Mouse (Mus musculus) adrenal gland, postnatal 25 days (tissue): ENCODE measurements around the gene Gpcpd1. TPM values are rescaled to one million over a fixed set of nuclear protein-coding genes. Genes with fewer than 3 reads are reported as not detected.

Experiments
- DNase-seq: peaks from one replicate; pipeline ENCODE4 v3.0.0; 2021; ENCODE audit warnings: mixed read lengths
- total RNA-seq: library from RNA; stranded (reverse); gene quantifications from 2 replicates; pipeline ENCODE4 v1.2.3, GENCODE M21; 2021

Gene Gpcpd1
- total RNA-seq, 1 experiment from 2014 or later = 57.3 TPM

DNA sequence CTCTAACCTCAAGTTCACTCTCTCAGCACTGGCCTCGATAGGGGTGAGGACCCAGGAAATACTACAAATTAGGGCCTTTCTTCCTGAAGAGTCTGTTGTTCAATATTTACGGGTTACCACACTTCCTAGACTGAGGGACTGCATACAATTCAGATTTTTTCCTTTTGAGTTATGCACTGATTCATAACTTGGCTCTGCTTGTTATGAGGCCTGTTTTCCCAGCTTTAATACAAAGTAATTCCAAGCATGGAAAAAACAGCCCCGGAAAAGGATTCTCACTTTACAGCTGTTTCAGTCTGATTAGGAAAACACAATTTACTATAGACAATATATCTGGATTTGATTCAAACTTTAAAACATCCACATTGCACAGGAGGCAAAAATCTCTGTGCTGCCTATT lies 1.5 kb downstream of the Gpcpd1 start:
- no peak for DNase-seq

DNA sequence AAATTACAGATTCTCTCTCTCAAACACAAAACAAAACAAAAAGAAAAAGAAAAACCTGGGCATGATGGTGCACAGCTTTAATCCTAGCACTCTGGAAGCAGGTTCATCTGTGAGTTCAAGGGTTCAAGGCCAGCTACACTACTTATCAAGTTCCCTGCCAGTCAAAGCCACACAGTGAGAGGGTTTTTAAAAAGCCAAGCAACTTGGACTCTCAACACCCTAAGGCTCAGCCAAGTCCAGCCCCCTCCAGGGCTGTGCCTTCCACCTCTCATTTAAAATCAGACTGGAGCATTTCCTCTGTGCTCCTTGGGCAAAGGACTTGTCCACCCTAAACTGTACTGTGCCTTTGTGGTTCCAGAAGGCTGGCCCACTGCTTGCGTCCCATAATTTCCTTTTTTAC lies 3.3 kb downstream of the Gpcpd1 start:
- no peak for DNase-seq

DNA sequence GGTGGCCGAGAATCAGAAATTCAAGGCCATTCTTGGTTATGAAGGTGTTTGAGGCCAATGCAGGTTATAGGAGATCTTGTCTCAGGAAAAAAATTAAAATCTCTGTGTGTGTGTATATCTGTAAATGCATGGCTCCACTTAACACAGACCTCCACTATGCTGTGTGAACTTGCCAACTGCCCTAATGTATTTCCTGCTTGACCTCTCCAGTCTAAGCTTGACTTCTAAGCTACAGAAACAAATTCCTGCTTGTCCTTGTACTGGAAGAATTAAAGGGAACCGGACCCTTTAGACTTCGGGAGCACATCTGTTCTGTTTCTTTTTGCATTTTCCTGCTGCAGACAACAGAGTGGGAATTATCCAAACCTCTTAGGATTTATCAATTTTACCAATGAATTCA lies 4.4 kb downstream of the Gpcpd1 start:
- DNase-seq = no peak

DNA sequence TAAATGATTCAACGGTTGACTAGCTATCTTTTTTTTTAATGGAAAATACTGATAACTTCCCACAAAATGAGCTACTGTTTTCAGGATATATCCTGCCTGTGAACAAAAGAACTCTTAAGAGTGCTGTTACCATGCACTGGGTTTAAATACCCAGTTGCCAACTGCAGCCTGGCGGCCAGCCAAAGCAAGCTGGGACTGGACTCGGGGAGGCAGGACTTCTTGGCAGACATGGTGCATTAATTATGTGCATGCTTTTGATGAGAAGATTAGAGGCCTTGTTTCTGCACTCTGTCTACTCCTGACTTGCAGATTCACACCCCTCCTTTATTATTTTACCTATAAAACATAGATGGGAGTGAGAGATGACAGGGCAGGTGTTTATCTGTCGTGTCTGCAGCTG lies 5.3 kb downstream of the Gpcpd1 start:
- peak; percentile 90 for DNase-seq

DNA sequence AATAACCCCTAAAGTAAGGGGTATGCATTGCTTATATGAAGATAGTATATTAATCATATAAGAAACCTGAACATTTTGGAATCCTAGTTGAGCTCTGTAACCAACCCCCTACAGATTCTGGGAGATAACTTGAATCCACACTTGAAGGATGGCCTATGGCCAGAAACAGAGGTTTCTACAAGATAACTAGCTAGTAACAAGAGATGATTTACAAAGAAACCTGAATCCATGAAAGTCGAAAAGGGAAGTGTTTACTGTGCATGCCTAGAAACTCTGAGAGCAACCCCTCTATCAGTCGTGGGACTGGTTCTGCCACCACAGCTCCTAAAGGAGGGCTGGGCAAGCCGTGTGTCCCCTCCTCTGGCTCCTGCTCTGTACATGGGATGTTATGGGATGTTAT lies 7.8 kb downstream of the Gpcpd1 start:
- DNase-seq = no peak

DNA sequence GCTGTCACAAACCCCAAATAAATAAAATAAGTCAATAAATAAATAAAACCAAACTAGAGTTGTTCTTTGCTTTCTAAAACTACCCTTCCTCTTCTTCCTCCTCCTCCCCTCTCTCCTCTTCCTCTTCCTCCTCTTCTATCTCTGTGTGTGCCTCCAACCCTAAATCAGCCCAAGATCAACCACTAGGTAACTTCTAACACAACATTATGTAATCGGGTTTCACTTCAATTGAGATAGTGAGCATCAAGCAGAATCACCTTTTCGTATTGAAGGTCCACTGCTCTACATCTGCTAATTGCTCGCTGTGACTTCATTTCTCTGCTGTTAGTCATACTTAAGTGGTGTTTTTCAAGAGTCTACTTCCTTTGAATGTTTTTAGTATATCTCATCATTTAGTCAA lies 8.8 kb downstream of the Gpcpd1 start:
- DNase-seq = no peak

DNA sequence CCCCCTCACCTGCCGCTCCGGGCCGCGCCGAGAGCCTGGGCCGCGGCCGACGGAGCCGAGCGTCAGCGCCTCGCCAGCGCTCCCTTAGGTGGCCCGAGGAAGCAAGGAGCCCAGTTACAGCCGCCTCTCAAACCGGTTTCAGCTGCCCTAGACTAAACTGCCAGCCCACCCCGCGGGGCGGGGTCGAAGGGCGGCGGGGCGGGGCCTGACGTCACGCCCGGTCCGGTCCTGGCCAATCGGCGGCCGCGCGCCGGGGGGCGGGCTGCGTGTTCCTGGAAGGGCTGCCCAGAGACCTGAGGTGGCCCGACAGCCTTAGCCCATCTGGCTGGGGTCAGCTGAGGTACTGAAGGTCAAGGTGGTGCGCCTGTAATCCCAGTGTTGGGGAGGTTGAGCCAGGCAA lies 9.5 kb downstream of the Gpcpd1 start:
- DNase-seq = peak; percentile 97

DNA sequence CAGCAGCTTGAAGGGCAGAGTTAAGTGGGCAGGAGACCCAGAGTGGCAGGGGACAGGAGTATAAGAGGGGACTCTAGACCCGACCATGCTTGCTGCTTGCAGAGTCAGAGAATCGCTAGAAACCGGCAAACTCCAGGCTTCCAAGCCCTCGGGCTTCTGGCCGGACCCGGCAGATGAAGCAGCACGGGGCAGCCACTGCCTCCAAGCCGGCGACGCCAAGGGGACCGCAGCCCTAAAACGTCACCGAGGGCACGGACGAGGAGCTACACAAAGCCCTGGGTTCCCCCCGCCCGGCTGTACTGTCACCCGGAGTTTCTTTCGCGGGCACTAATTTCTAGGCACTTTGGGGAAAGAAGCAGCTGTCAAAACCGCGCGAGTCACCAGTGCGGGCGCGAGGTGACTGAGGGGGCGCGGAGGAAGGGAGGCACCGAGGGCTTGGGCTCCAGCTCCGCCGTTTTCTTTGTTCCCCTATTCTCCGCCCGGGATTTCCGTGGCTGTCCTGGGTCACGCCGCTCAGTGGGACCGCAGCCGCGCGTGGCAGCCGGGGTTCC lies 10.0 kb downstream of the Gpcpd1 start:
- DNase-seq = peak; percentile 60

DNA sequence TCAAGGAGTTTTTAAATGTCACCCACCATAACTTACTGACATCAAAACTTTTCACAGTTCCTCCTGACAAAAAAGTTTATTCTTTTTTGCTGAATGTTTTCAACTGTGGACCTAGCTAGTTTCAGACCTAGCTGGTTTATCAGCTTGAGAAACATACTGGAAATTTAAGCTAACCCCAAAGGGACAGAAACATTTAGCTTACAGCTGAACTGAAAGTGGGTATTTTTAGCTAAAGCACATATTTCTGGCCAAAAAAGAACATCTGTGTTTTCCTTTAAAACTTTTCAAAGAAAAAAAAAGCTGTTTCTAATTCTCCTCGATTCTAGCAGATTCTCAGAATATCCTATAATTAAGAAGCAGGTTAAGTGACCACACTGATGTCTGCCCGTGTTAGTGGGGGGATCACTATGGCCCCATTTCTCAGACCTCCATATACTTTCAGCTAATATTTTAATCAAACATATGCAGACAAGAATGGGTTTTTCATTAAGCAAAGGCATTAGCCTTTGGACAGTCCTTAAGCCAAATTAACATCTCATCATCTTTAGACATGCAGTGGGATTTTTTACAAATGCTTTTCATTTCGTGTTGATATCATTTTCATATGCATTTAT lies 10.9 kb downstream of the Gpcpd1 start:
- no peak for DNase-seq

DNA sequence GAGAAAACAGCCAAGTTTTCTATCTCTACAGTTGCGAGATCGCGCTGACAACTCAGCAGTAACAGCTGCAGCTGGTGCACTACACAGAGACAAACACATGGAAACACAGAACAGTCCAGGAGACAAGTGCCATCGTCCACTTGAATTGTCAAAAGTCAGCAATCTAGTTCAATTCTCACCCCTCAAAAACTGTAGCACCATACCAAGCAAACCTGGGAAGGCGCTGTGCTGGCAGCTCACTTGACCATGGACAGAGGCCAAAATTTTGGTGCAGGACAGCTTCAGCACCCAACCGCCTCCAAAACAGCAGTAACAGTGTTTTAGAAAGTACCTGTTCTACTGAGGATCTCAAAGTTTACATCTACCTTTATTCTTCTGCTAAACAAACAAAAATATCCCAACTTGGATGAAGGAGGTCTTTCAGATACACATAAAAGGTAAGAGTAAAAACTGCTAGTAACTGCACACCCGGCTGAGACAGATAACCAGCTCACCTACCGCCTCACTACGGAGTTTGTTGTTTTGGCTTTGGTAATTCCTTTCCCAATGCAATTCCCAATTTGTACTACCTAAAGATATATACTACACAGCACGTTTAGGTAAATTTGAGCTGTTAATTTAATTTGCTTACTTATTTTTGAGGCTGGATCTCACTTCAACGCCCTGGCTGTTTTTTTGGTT lies 11.6 kb downstream of the Gpcpd1 start:
- DNase-seq = peak; percentile 51

DNA sequence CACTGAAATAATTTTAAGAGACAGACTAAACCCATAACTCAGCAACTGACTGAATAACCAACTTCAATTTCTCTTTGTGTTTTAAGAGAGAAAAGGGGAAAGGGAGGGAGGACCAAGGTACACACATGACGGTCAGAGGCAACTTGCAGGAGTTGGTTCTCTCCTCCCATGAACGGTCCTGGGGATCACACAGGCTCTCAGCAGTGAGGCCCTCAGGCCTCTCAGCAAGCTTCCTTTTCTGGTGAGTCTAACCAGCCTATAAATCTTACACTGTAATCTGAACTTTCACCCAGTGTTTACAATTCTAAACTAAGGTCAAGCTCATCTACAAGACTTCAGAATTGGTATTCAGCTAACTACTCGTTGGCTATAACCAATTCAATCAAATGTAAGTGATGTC lies 12.3 kb downstream of the Gpcpd1 start:
- DNase-seq = no peak

DNA sequence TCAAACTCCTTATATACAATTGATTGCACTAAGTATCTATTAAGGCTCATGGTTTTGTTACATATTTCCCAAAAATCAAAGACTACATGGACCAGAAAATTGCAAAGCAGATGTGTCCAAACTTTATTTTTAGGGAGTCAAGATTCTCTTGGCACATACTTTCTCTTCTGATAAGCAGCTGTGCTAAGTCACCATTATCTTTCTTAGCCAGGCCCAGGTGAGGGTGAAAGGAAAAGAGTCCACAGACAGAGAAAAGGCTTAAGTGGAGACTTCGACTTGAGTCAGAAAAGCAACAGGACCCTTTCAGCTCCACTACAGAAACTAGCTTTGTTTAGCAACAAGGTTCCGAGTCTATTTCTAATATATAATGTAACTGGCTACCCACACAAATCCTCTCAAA lies 14.2 kb downstream of the Gpcpd1 start:
- DNase-seq = no peak

DNA sequence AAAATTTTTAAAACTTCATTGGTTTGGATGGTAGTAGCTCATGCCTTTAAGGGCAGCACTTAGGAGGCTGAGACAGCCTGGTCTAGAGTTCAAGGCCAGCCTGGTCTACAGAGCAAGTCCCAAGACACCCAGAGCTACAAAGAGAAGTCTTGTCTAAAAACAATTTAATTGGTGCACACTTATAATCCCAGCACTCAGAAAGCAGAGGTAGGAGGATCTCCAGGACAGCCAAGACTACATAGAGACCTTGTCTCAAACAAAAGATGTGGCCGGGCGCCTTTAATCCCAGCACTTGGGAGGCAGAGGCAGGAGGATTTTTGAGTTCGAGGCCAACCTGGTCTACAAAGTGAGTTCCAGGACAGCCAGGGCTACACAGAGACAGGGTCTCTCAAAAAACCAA lies 14.9 kb downstream of the Gpcpd1 start:
- DNase-seq = no peak

DNA sequence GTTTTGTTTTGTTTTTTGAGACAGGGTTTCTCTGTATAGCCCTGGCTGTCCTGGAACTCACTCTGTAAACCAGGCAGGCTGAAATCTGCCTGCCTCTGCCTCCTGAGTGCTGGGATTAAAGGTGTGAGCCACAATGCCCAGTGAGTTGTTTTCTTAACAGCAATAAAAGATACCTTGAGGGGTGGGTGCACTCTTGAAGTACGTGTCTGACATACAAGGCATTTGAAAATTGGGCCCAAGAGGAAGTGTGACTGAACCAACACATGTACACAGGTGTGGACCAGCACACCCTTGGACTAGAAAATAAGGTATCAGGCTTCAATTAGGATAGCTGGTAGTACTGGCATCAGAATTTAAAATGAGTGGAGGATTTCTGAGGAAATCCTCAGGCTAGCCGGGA lies 16.2 kb downstream of the Gpcpd1 start:
- DNase-seq = no peak

DNA sequence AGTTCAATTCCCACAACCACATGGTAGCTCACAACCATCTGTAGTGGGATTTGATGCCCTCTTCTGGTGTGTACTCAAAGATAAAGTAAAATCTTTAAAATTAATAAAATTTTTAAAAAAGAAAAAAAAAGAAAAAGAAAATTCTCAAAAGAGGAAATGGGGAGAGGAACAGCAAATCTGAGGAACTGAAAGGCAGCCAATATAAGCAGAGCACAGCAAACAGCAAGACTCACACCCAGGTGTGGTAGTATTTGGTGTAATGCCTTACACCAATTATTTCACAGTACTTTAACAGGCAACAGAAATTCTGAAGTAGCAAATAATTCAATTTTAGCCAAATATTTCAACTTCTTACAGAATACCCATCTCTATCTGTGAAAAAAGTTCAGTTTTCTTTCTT lies 16.7 kb downstream of the Gpcpd1 start:
- DNase-seq = no peak

DNA sequence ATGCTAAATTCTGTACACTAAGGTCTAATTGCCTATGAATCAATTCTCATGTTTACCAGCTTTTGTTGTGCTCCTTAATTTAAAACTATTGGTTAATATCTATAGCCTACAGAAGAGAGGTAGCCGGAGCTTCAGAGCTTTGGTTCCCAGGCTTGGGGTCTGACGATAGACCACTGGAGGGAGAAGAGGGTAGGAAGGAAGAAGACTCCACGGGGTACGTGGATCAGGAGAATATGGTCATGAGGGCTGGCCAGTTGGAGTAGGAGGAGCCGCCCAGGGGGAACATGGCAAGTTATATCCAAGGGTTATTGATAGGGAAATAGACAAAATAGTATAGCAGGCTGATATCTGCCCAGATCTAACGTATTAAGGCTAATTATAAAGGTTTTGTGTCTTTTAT lies 17.8 kb downstream of the Gpcpd1 start:
- no peak for DNase-seq

DNA sequence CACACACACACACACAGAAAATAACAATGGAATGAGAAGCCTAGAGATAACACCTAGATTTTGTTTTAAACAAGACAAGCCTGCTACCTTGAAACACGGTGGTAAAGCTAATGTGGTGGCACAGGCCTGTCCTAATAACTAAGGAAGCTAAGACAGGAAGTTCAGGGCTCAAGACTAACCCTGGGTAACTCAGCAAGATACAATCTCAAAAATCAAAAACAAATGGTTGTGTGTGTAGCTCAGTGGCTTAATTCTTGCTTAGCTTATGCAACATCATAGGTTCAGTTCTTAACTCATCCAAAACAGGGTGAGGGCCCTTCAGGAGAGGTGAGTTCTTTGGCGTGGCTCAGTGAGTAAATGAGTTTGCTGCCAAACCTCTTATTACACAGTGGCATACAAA lies 20.1 kb downstream of the Gpcpd1 start:
- no peak for DNase-seq

DNA sequence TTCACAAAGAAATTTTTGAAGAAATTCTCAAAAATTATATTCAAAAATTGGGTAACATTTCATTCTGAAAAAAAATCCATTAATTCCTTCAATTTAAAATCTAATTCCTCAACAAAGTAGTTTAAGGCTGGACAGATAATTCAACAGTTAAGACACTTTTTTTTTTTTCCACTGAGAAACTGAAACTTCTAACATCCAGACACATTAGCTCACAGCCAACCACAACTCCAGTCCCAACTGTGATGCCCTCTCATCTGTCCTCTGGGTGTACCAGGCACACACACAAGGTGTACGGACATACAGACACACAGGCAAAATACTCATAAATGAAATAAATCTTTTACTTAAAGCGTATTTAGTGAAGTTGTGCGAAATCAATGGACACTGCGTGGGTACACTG lies 25.7 kb downstream of the Gpcpd1 start:
- DNase-seq = no peak

DNA sequence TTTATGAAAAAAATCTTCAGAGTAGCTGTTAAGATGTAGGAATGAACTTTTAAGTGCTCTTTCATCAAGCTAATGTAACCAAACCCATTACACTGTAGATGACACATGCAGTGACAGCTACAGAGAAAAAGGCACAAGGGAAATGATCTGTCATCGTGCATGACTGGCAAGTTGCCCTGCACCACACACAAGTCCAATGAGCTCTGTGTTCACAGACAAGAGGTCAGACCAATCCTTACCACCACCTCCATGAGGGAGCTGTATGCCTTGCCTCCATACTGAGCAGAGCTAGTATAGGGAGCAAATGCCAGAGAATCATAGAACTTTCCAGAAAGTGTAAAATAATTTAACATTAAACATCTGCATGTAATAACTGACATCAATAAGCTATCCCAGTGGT lies 59.7 kb downstream of the Gpcpd1 start:
- DNase-seq = no peak

DNA sequence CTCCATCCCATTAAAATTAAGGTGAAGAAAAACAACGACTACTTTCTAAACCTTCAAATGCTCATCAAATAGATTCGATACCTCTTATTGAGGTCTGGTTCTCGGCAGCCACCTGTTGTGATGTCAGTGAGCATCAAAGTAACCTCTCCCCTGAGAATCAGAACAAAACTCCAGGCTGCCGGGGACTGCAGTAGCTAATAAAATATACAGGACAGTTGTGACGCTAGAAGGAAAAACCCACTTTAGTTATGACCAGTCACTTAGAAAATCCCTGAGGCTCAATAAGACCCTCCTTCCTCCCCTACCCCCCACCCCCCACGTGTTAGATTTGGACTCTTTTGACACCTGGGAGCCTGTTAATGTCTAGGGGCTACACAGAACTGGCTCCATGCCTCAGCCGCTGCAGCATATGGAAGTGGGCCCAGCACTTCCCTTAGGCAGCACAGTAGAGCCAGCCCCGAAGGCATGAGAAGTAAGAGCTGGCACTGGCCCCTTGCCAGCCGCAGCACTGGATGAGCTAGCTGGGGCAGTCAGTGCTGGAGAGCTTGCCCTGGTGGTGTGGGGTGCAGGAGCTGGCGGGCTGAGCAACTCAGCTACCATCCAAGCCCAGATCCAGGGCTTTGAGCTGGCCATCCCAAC lies 60.5 kb downstream of the Gpcpd1 start:
- DNase-seq = peak; percentile 16

DNA sequence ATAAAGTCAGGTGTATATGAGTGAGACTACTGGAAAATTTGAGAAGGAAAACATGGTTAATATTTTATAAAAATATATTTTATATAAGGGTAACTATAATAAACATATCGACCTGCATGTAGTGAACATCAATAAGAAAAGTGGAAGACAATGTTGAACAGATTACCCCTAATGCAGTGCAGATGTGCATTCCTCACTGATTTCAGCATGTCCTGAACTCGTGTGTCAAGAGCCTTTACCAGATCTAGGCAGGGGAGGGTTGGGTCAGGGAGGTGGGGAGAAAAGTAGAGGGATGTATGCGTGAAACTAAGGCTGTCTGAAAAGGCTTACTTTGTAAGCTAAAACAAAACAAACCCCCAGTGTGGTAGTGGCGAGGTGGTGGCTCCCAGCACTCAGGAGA lies 61.4 kb downstream of the Gpcpd1 start:
- no peak for DNase-seq

DNA sequence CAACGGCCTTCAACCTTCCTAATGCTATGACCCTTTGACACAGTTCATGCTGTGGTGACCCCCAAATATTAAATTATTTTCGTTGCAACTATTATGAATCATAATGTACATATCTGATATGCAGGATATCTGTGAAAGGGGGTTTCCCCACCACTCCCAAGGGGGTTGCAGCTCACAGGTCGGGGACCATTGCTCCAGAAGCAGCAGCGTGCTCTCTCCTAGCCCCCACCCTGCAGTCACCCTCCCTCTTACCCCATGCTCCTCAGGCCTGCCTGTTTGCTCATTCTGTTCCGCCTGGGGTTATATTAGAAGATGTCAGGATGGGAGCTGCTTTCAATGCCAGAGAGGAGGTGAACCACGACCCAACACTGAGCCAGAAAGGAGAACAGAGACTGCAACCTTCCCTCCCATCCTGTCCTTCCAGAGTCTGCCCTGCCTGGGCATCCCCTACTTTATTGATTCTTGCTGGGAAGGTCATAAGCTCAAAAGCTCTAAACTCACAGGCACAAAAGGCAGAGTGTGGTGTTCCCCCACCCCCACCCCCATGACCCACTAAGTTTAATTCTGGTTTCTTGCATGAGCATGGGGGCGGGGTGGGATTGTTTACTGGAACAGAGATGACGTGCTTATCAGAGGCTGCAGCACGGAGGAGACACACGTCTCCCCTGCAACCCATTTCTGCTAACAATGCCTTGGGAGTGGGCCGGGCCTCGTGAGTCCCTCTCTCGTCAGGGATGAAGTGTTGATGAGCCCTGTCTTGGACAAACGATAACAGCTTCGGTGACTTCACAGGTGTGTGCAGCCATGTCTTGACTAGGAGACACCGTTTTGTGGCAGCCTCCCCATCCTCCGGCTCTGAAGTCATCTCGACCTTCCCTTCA lies 69.3 kb downstream of the Gpcpd1 start:
- no peak for DNase-seq
